Mouse (Mus musculus) layer of hippocampus, adult 11-12 months (tissue): ENCODE data around the gene Tm4sf1.

Source experiments
- DNase-seq: peaks from one replicate; pipeline ENCODE4 v3.0.0; 2022; ENCODE audit warnings: low spot score

The Tm4sf1 gene

GRCm38 (mm10) chr3:57287854-57288720 is 13.7 kb downstream of the Tm4sf1 start:
- DNase-seq = no peak

- DNase-seq = no peak
These were observed 14.3 kb downstream of the Tm4sf1 start for GRCm38 (mm10) chr3:57287438-57287837.

- no peak for DNase-seq
These were observed 23.6 kb downstream of the Tm4sf1 start for GRCm38 (mm10) chr3:57278225-57278624.

- DNase-seq = no peak
These were observed 24.3 kb downstream of the Tm4sf1 start for GRCm38 (mm10) chr3:57277453-57277852.

GRCm38 (mm10) chr3:57276821-57277220 is 25.0 kb downstream of the Tm4sf1 start:
- no peak for DNase-seq

GRCm38 (mm10) chr3:57268994-57269393 is 32.8 kb downstream of the Tm4sf1 start:
- DNase-seq = no peak

- peak; percentile 28 for DNase-seq
These were observed 34.1 kb downstream of the Tm4sf1 start for GRCm38 (mm10) chr3:57267559-57268173.

GRCm38 (mm10) chr3:57253041-57253440 is 48.7 kb downstream of the Tm4sf1 start:
- DNase-seq = no peak

- no peak for DNase-seq
These were observed 49.2 kb downstream of the Tm4sf1 start for GRCm38 (mm10) chr3:57252551-57252950.

- DNase-seq = no peak
These were observed 56.5 kb downstream of the Tm4sf1 start for GRCm38 (mm10) chr3:57245242-57245641.
